Mouse (Mus musculus): Measurements from ENCODE around the gene Arfgap2.

DNA sequence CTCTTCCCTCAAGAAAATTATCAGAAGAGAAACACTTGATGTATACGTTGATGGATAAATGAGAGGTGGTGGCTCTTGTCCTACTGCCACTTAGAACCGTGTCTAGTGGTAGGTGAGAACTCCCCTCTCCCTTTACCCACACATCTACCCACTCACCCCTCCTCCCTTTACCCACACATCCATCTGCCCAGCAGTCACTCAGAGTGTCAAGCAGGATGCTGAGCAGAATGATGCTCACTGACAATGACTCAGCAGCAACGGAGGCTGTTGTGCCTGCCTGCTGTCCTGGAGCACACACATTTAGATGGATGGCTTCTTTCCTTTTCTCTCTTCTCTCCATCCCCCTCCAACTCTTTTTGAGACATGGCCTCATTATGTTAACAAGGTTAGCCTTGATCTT is 38.1 kb downstream of the Arfgap2 start:
- TF ChIP-seq E2F4 (IDR thresholded peaks at IDR 0.05; ENCODE audit: insufficient replicate concordance, low read depth, low read length) (no peak), MAX (IDR thresholded peaks at IDR 0.05; ENCODE audit: low read length) (no peak), POLR2A (IDR thresholded peaks at IDR 0.05; ENCODE audit: low read depth, low read length) (no peak), EP300 (IDR thresholded peaks at IDR 0.05; ENCODE audit: low read length) (no peak), CTCF (conservative IDR thresholded peaks at IDR 0.05 in 1 of 2, IDR thresholded peaks at IDR 0.05 in 1 of 2; ENCODE audit: low read depth in 2 of 2, low read length in 2 of 2) (no peak), POLR2AphosphoS2 (IDR thresholded peaks at IDR 0.05; ENCODE audit: low read depth, low read length) (no peak), ZMIZ1 (IDR thresholded peaks at IDR 0.05; ENCODE audit: low read depth, low read length) (no peak), JUN (IDR thresholded peaks at IDR 0.05; ENCODE audit: insufficient read depth, low read depth, low read length) (no peak), CHD1 (IDR thresholded peaks at IDR 0.05; ENCODE audit: low read depth, low read length) (no peak), ZNF384 (IDR thresholded peaks at IDR 0.05; ENCODE audit: low read depth, low read length) (no peak), ETS1 (conservative IDR thresholded peaks at IDR 0.05; ENCODE audit: low read depth, low read length) (no peak), SIN3A (IDR thresholded peaks at IDR 0.05; ENCODE audit: low read length) (no peak)

Data from CH12.LX (cell line).